Mouse (Mus musculus) spleen, postnatal 10 days (tissue): ENCODE measurements around the gene Cfap69.

Experiments used
- DNase-seq, 2 experiments: peaks; one replicate each; pipeline ENCODE4 v3.0.0; 2021 to 2022; ENCODE audit warnings: low spot score in 2 of 2

Cfap69 gene

GRCm38 (mm10) chr5:5657932-5658331 is 6.1 kb downstream of the Cfap69 start:
- no peak for DNase-seq

GRCm38 (mm10) chr5:5648817-5649569 is 15.0 kb downstream of the Cfap69 start:
- no peak for DNase-seq

- no peak for DNase-seq
Measured at GRCm38 (mm10) chr5:5646173-5646572, 17.9 kb downstream of the Cfap69 start.

- no peak for DNase-seq
Measured at GRCm38 (mm10) chr5:5638496-5638895, 25.5 kb downstream of the Cfap69 start.

GRCm38 (mm10) chr5:5625491-5625890 is 38.5 kb downstream of the Cfap69 start:
- DNase-seq = no peak

GRCm38 (mm10) chr5:5618329-5618728 is 45.7 kb downstream of the Cfap69 start:
- DNase-seq = no peak

- no peak for DNase-seq
Measured at GRCm38 (mm10) chr5:5610540-5610939, 53.5 kb downstream of the Cfap69 start.

- DNase-seq = no peak
Measured at GRCm38 (mm10) chr5:5587686-5588085, 76.4 kb downstream of the Cfap69 start.

- no peak for DNase-seq
Measured at GRCm38 (mm10) chr5:5573749-5574317, 90.2 kb downstream of the Cfap69 start, which contains the start of gene Gm8773. TSS of gene Gm8773 (plus strand) at chr5:5573799.

- DNase-seq = no peak
Measured at GRCm38 (mm10) chr5:5562435-5562834, 101.6 kb downstream of the Cfap69 start.

- DNase-seq = no peak
Measured at GRCm38 (mm10) chr5:5561041-5561706, 102.9 kb downstream of the Cfap69 start.

GRCm38 (mm10) chr5:5559798-5560197 is 104.2 kb downstream of the Cfap69 start:
- DNase-seq = no peak

- DNase-seq = peak; percentile 82 to 92
Measured at GRCm38 (mm10) chr5:5559079-5559740, 104.8 kb downstream of the Cfap69 start, which contains the start of gene Gtpbp10. TSS of gene Gtpbp10 (minus strand) at chr5:5559538.

- DNase-seq = no peak
Measured at GRCm38 (mm10) chr5:5551110-5551509, 112.9 kb downstream of the Cfap69 start.

GRCm38 (mm10) chr5:5540385-5540784 is 123.7 kb downstream of the Cfap69 start:
- no peak for DNase-seq

GRCm38 (mm10) chr5:5539771-5540170 is 124.3 kb downstream of the Cfap69 start:
- DNase-seq = no peak

- no peak for DNase-seq
Measured at GRCm38 (mm10) chr5:5536131-5536530, 127.9 kb downstream of the Cfap69 start.

GRCm38 (mm10) chr5:5533656-5534420 is 130.2 kb downstream of the Cfap69 start:
- DNase-seq = no peak
